Mouse (Mus musculus): ENCODE data around the gene Tmem222.

- TF ChIP-seq CTCF (conservative IDR thresholded peaks at IDR 0.05; ENCODE audit: insufficient read depth, insufficient read length, low read depth, low read length) (peak; percentile 65), POLR2A (IDR thresholded peaks at IDR 0.05; ENCODE audit: low read depth, low read length) (no peak)
Measured at GRCm38 (mm10) chr4:133250609-133251008, 27.0 kb downstream of the Tmem222 start.
